Mouse (Mus musculus): ENCODE measurements around the gene Sufu. TPM values are rescaled to one million over a fixed set of nuclear protein-coding genes. Genes with fewer than 3 reads are reported as not detected.

The Sufu gene
- polyA plus RNA-seq, 1 experiment, result 15.0 TPM

- TF ChIP-seq POLR2A (IDR thresholded peaks at IDR 0.05; ENCODE audit: borderline replicate concordance, insufficient read depth, low read length), result no peak
- no peak for TF ChIP-seq CTCF (IDR thresholded peaks at IDR 0.05; ENCODE audit: borderline replicate concordance, insufficient read depth, low read depth, low read length)
- H3K27ac ChIP-seq (ENCODE audit: insufficient read depth, low read length), result no peak overlapping the region
- no peak overlapping the region for H3K4me3 ChIP-seq (replicated peaks; ENCODE audit: insufficient read depth, low read depth, low read length)
- 51% methylated on average over 7 of the region's 7 CpGs for WGBS
- no peak for DNase-seq
- H3K27me3 ChIP-seq (ENCODE audit: control insufficient read depth, insufficient read depth, low read length), result no peaks in the 10 kb centered on the region
- peaks cover 15% of the 10 kb centered on the region for H3K4me1 ChIP-seq (ENCODE audit: control insufficient read depth, insufficient read depth, low read length)
Observed at GRCm38 (mm10) chr19:46449261-46450005, 52.7 kb downstream of the Sufu start.

DNA sequence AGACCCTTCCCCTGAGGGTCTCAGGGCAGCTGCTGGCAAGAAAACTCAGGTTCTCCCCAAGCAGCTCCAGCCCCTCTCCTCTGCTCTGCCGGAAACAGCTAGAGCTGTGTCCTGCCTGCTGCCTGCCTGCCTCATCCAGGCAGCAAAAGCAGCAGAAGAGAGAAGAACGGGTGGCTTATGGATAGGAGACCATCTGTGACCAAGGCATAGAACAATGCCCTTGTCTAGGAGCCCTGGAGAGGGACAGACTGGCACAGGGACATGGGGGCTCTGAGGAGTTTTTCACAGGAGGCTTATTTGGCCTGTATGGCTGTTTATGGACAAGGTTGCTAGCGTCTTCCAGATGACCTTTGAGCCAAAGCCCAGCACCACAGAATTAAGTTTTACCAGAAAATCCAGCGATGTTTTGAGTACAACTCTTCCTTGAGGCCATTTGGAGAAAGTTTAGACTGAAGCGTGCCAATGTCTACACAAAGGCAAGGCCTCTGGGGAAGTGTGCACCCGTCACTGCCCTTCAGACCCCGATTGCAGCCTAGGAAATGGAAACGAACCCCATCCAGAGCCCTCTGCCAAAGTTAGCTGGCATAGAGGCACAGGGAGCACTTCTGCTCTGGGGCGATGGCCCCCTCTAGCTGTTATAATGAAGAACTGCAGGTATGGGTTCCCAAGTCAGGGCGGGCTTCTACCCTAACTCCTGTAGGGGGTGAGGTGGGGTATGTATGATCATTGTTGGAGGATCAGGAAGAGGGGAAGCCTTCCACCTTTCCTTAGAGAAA is 55.5 kb downstream of the Sufu start:
- 9% methylated on average over 10 of the region's 10 CpGs for WGBS

DNA sequence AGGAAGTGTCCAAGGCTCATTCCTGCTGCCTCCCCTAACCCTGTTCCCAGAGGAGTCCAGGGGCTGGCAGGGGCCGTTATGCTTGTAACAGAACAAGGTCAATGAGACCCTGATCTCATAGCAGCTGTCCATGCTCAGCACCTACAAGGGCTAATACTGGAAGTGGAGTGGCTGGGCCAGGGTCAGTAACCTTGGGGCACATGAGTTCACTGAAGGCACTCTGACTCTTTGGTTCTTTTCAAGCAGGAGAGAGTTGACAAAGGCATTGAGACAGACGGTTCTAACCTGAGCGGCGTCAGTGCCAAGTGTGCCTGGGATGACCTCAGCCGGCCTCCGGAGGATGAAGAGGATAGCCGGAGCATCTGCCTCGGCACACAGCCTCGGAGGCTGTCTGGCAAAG is 56.2 kb downstream of the Sufu start:
- H3K4me1 ChIP-seq (ENCODE audit: control insufficient read depth, insufficient read depth, low read length), result peaks cover 10% of the 10 kb centered on the region
- H3K4me3 ChIP-seq (replicated peaks; ENCODE audit: insufficient read depth, low read depth, low read length), result no peak overlapping the region
- TF ChIP-seq POLR2A (IDR thresholded peaks at IDR 0.05; ENCODE audit: borderline replicate concordance, insufficient read depth, low read length) (no peak), CTCF (IDR thresholded peaks at IDR 0.05; ENCODE audit: borderline replicate concordance, insufficient read depth, low read depth, low read length) (no peak)
- no peak for DNase-seq
- H3K27me3 ChIP-seq (ENCODE audit: control insufficient read depth, insufficient read depth, low read length), result no peaks in the 10 kb centered on the region
- H3K27ac ChIP-seq (ENCODE audit: insufficient read depth, low read length), result no peak overlapping the region
- WGBS, result 38% methylated on average over 9 of the region's 9 CpGs

More for the DNA sequence above, 55.5 kb downstream of the Sufu start:
- TF ChIP-seq CTCF (IDR thresholded peaks at IDR 0.05; ENCODE audit: borderline replicate concordance, insufficient read depth, low read depth, low read length), result peak; percentile 91
- no peak for TF ChIP-seq POLR2A (IDR thresholded peaks at IDR 0.05; ENCODE audit: borderline replicate concordance, insufficient read depth, low read length)
- Histone ChIP-seq H3K4me1 (ENCODE audit: control insufficient read depth, insufficient read depth, low read length) (peaks cover 13% of the 10 kb centered on the region), H3K27ac (ENCODE audit: insufficient read depth, low read length) (peak overlapping the region; percentile 19), H3K27me3 (ENCODE audit: control insufficient read depth, insufficient read depth, low read length) (no peaks in the 10 kb centered on the region), H3K4me3 (replicated peaks; ENCODE audit: insufficient read depth, low read depth, low read length) (no peak overlapping the region)
- peak; percentile 64 to 65 for DNase-seq

GRCm38 (mm10) chr19:46454126-46454880 is 57.6 kb downstream of the Sufu start:
- TF ChIP-seq CTCF (IDR thresholded peaks at IDR 0.05; ENCODE audit: borderline replicate concordance, insufficient read depth, low read depth, low read length) (no peak), POLR2A (IDR thresholded peaks at IDR 0.05; ENCODE audit: borderline replicate concordance, insufficient read depth, low read length) (no peak)
- DNase-seq, result no peak
- no peak overlapping the region for H3K4me3 ChIP-seq (replicated peaks; ENCODE audit: insufficient read depth, low read depth, low read length)
- H3K27me3 ChIP-seq (ENCODE audit: control insufficient read depth, insufficient read depth, low read length), result no peaks in the 10 kb centered on the region
- 80% methylated on average over 20 of the region's 20 CpGs for WGBS
- H3K4me1 ChIP-seq (ENCODE audit: control insufficient read depth, insufficient read depth, low read length), result peaks cover 5% of the 10 kb centered on the region
- H3K27ac ChIP-seq (ENCODE audit: insufficient read depth, low read length), result no peak overlapping the region

- peaks cover 5% of the 10 kb centered on the region for H3K4me1 ChIP-seq (ENCODE audit: control insufficient read depth, insufficient read depth, low read length)
- 77% methylated on average over 1 of the region's 1 CpGs for WGBS
- H3K4me3 ChIP-seq (replicated peaks; ENCODE audit: insufficient read depth, low read depth, low read length), result no peak overlapping the region
- TF ChIP-seq POLR2A (IDR thresholded peaks at IDR 0.05; ENCODE audit: borderline replicate concordance, insufficient read depth, low read length), result no peak
- no peak for TF ChIP-seq CTCF (IDR thresholded peaks at IDR 0.05; ENCODE audit: borderline replicate concordance, insufficient read depth, low read depth, low read length)
- no peaks in the 10 kb centered on the region for H3K27me3 ChIP-seq (ENCODE audit: control insufficient read depth, insufficient read depth, low read length)
- DNase-seq, result no peak
- H3K27ac ChIP-seq (ENCODE audit: insufficient read depth, low read length), result no peak overlapping the region
Observed at GRCm38 (mm10) chr19:46455032-46455431, 58.3 kb downstream of the Sufu start.

GRCm38 (mm10) chr19:46455556-46455955 is 58.9 kb downstream of the Sufu start:
- TF ChIP-seq CTCF (IDR thresholded peaks at IDR 0.05; ENCODE audit: borderline replicate concordance, insufficient read depth, low read depth, low read length) (no peak), POLR2A (IDR thresholded peaks at IDR 0.05; ENCODE audit: borderline replicate concordance, insufficient read depth, low read length) (no peak)
- H3K27me3 ChIP-seq (ENCODE audit: control insufficient read depth, insufficient read depth, low read length), result no peaks in the 10 kb centered on the region
- no peak for DNase-seq
- peaks cover 5% of the 10 kb centered on the region for H3K4me1 ChIP-seq (ENCODE audit: control insufficient read depth, insufficient read depth, low read length)
- no peak overlapping the region for H3K27ac ChIP-seq (ENCODE audit: insufficient read depth, low read length)
- 92% methylated on average over 8 of the region's 8 CpGs for WGBS
- H3K4me3 ChIP-seq (replicated peaks; ENCODE audit: insufficient read depth, low read depth, low read length), result no peak overlapping the region

- Histone ChIP-seq H3K4me3 (replicated peaks; ENCODE audit: insufficient read depth, low read depth, low read length) (no peak overlapping the region), H3K27me3 (ENCODE audit: control insufficient read depth, insufficient read depth, low read length) (no peaks in the 10 kb centered on the region), H3K4me1 (ENCODE audit: control insufficient read depth, insufficient read depth, low read length) (peaks cover 5% of the 10 kb centered on the region), H3K27ac (ENCODE audit: insufficient read depth, low read length) (no peak overlapping the region)
- TF ChIP-seq CTCF (IDR thresholded peaks at IDR 0.05; ENCODE audit: borderline replicate concordance, insufficient read depth, low read depth, low read length) (no peak), POLR2A (IDR thresholded peaks at IDR 0.05; ENCODE audit: borderline replicate concordance, insufficient read depth, low read length) (no peak)
- no peak for DNase-seq
- WGBS, result 60% methylated on average over 5 of the region's 5 CpGs
Observed at GRCm38 (mm10) chr19:46456018-46456735, 59.5 kb downstream of the Sufu start.

Data from cerebellum, adult 2 months (tissue).